Mouse (Mus musculus) erythroid progenitor cell, adult 5-6 weeks (primary cell): ENCODE data around the gene Irx5. TPM values are rescaled to one million over a fixed set of nuclear protein-coding genes. Genes with fewer than 3 reads are reported as not detected.

Experiments used
- ATAC-seq: replicated peaks from 2 replicates; pipeline ENCODE4 v1.8.0; 2016; ENCODE audit warnings: moderate number of reproducible peaks, mild to moderate bottlenecking, moderate TSS enrichment, inconsistent platforms; ENCODE audit not compliant: poor library complexity, low FRiP score, severe bottlenecking
- total RNA-seq, 2 experiments: library from RNA; stranded (forward) in 1 of 2; stranded (reverse) in 1 of 2; fragments of 150-400 nt in 1 of 2; fragments of 186-747, 209-891 nt in 1 of 2; gene quantifications; 2 replicates each; pipeline versions ENCODE4 v1.2.3 to v1.2.4; 2015 to 2017; ENCODE audit warnings: low replicate concordance in 2 of 2

Irx5 gene
- total RNA-seq, 2 experiments from 2014 or later: not detected

DNA sequence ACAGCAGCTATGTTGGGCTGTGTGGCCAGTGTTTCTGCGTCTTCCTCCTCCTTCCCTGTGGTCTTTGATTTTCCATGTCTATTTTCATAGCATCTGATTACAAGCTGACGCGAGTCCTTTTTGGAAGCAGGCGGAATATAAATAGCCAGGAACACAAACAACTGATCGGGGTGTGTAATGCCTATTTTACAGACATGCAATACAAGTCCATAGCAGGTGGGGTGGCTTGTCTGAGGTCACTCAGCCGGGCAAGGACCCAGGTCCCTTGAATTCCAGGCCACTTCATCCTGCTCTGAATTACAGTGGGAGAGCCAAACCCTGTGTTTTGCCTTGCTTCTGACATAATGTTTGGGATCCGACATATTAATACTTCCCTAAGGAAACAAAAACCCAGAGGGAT, 63.2 kb downstream of the Irx5 start:
- no peak for ATAC-seq
